Mouse (Mus musculus) spleen, adult 2 months (tissue): ENCODE measurements around the gene Tmem132d.

Experiments
- CTCF ChIP-seq: fragments of 200-500 bp; IDR thresholded peaks from 2 replicates; pipeline ENCODE4 v1.5.1; 2011; ENCODE audit warnings: mild to moderate bottlenecking, inconsistent platforms; ENCODE audit not compliant: insufficient read depth, insufficient read length, insufficient replicate concordance; ENCODE audit errors: extremely low read depth
- POLR2A ChIP-seq: fragments of 200-500 bp; IDR thresholded peaks from 2 replicates; pipeline ENCODE4 v1.6.1; 2011; ENCODE audit warnings: low read depth, low read length, inconsistent platforms

DNA sequence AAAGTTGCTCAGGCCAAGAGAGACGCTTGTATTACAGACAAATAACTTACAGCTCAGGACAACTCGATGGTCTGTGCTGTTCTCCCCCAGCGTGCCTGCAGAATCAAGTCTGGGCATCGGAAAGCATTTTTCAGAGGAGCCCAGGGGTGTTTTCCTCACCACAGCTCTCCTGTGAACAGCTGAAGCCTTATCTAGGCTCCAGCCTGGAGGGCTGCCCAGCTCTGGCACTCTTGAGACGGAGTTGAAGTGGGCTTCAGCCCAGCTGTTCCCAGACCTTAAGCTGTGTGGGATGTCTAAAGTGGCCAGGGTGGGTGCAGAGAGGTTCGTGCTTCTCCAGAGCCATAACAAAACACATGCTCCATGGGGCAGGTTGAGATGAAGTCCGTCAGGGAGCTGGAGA, 657.1 kb downstream of the Tmem132d start:
- TF ChIP-seq CTCF (no peak), POLR2A (no peak)
